Mouse (Mus musculus) stomach, postnatal 0 days (tissue): ENCODE measurements around the gene Kctd2. TPM values are rescaled to one million over a fixed set of nuclear protein-coding genes. Genes with fewer than 3 reads are reported as not detected.

Source experiments
- ATAC-seq: fragments of 200-750 bp; cut with Nextera tagmentation; 2 replicates; pipeline ENCODE4 v1.8.0; 2017; ENCODE audit not compliant: low FRiP score, low TSS enrichment
- DNase-seq: peaks from one replicate; pipeline ENCODE4 v3.0.0-alpha.2; 2016; ENCODE audit warnings: low spot score
- H3K27ac ChIP-seq: fragments of 300-500 bp; sonication (generic); replicated peaks from 2 replicates; pipeline ENCODE4 v1.5.1; 2014; ENCODE audit warnings: mild to moderate bottlenecking, control low read depth
- H3K27me3 ChIP-seq: fragments of 300-500 bp; sonication (generic); 2 replicates; pipeline ENCODE4 v1.6.1; 2014; ENCODE audit warnings: low read length; ENCODE audit not compliant: control insufficient read depth, insufficient read depth
- H3K36me3 ChIP-seq: fragments of 300-500 bp; sonication (generic); 2 replicates; pipeline ENCODE4 v1.6.1; 2014; ENCODE audit warnings: low read length, mixed read lengths; ENCODE audit not compliant: control insufficient read depth, insufficient read depth
- H3K4me1 ChIP-seq: fragments of 300-500 bp; sonication (generic); replicated peaks from 2 replicates; pipeline ENCODE4 v1.6.1; 2014; ENCODE audit warnings: antibody characterized with exemption; ENCODE audit not compliant: control insufficient read depth, insufficient read depth
- H3K4me2 ChIP-seq: fragments of 300-500 bp; sonication (generic); replicated peaks from 2 replicates; pipeline ENCODE4 v1.6.1; 2014; ENCODE audit warnings: low read depth, mild to moderate bottlenecking, control low read depth, moderate library complexity
- H3K4me3 ChIP-seq: fragments of 300-500 bp; sonication (generic); 2 replicates; pipeline ENCODE4 v1.5.1; 2014; ENCODE audit warnings: low read depth, low read length, control low read depth
- H3K9ac ChIP-seq: fragments of 300-500 bp; sonication (generic); 2 replicates; pipeline ENCODE4 v1.6.1; 2014; ENCODE audit warnings: mild to moderate bottlenecking, low read length, control low read depth, mixed read lengths
- H3K9me3 ChIP-seq: fragments of 300-500 bp; sonication (generic); 2 replicates; pipeline ENCODE4 v1.6.1; 2016; ENCODE audit warnings: low read length; ENCODE audit not compliant: control insufficient read depth
- CTCF ChIP-seq: IDR thresholded peaks from 2 replicates; pipeline ENCODE4 v1.5.1; 2016; ENCODE audit warnings: antibody characterized with exemption, low read depth, mild to moderate bottlenecking, moderate library complexity
- EP300 ChIP-seq: optimal IDR thresholded peaks from 2 replicates; pipeline ENCODE3; 2016; ENCODE audit warnings: antibody characterized with exemption
- WGBS: fragments of 180-500 bp; shearing (Covaris S2); extraction: QIAGEN DNeasy Blood & Tissue Kit; methylation state at CpG from one replicate; pipeline ENCODE4 v1.1.7; 2014; 5-methylcytosine and 5-hydroxymethylcytosine counted together
- polyA plus RNA-seq: library from polyadenylated mRNA; unstranded; fragments of >200 nt; fragmentation: Nextera tagmentation; extraction: Ambion mirVana; gene quantifications from 2 replicates; pipeline ENCODE4 v1.2.1, GENCODE M21; 2015

Kctd2 gene
- polyA plus RNA-seq, 1 experiment from 2014 or later: 11.6 TPM

- 0 out of 2 replicates have a peak, but pooled peaks cover 2% of the 10 kb centered on the region for H3K36me3 ChIP-seq
- no peaks in the 10 kb centered on the region for H3K27me3 ChIP-seq
- H3K4me1 ChIP-seq: no peaks in the 10 kb centered on the region
- 91% methylated on average over 7 of the region's 7 CpGs for WGBS
- no peak overlapping the region for H3K4me2 ChIP-seq
- TF ChIP-seq CTCF: no peak
- TF ChIP-seq EP300: no peak
- H3K27ac ChIP-seq: no peak overlapping the region
- no peak overlapping the region for H3K4me3 ChIP-seq
- DNase-seq: no peak
- H3K9me3 ChIP-seq: no peaks in the 10 kb centered on the region
- no peak overlapping the region for H3K9ac ChIP-seq
- ATAC-seq: no peak
Observed at GRCm38 (mm10) chr11:115391358-115391757, 28.6 kb upstream of the Kctd2 start.

DNA sequence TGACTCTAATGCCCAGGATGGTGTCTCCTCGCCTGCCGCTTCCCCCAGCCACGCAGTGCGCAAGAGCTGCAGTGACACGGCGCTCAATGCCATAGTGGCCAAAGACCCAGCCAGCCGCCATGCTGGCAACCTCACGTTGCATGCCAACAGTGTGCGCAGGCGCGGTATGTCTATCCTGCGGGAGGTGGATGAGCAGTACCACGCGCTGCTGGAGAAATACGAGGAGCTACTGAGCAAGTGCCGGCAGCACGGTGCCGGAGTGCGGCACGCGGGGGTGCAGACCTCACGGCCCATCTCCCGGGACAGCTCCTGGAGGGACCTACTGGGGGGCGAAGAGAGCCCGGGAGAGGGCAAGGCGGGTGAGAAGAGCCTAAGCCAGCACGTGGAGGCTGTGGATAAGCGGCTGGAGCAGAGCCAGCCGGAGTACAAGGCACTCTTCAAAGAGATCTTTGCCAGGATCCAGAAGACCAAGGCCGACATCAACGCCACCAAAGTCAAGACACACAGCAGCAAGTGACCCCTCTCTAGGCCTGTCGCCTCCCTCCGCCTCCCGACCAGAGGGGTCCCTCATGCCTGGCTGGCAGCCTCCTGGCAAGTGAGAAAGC is 26.1 kb upstream of the Kctd2 start:
- Histone ChIP-seq H3K4me2 (no peak overlapping the region), H3K4me1 (no peaks in the 10 kb centered on the region), H3K9me3 (no peaks in the 10 kb centered on the region), H3K36me3 (0 out of 2 replicates have a peak, but pooled peaks cover 2% of the 10 kb centered on the region), H3K4me3 (no peak overlapping the region), H3K27me3 (no peaks in the 10 kb centered on the region), H3K9ac (no peak overlapping the region), H3K27ac (no peak overlapping the region)
- TF ChIP-seq EP300: no peak
- no peak for TF ChIP-seq CTCF
- ATAC-seq: 0 out of 2 replicates have a peak, but pooled peaks have one; percentile 27
- DNase-seq: no peak
- WGBS: 75% methylated on average over 34 of the region's 34 CpGs

GRCm38 (mm10) chr11:115398085-115398484 is 21.8 kb upstream of the Kctd2 start:
- DNase-seq (no peak), ATAC-seq (peak; percentile 50; the same call in 1 of the 2 replicates)
- Histone ChIP-seq H3K4me2 (no peak overlapping the region), H3K36me3 (0 out of 2 replicates have a peak, but pooled peaks cover 2% of the 10 kb centered on the region), H3K27ac (no peak overlapping the region), H3K9ac (no peak overlapping the region), H3K4me3 (no peak overlapping the region), H3K27me3 (no peaks in the 10 kb centered on the region), H3K9me3 (no peaks in the 10 kb centered on the region), H3K4me1 (no peaks in the 10 kb centered on the region)
- 52% methylated on average over 7 of the region's 7 CpGs for WGBS
- TF ChIP-seq EP300: no peak
- no peak for TF ChIP-seq CTCF

DNA sequence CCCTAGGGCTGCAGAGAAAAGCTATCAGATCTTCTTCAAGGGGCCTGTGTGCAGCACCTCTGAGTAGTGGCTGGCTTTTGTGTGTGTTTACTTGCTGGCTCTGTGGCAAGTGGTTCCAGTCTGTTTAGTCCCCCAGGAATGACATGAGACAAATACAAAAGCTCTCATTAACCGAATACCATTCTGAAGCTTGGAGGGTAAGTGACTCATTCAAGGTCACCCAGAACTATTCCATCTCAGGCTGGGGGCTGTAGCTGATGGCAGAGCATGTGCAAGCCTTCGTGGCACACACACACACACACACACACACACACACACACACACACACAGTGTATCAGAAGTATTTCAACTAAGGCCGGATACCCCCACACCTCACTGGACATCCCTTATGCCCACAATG is 19.8 kb upstream of the Kctd2 start:
- H3K4me1 ChIP-seq: 0 out of 2 replicates have a peak, but pooled peaks cover 3% of the 10 kb centered on the region
- WGBS: 74% methylated on average over 3 of the region's 3 CpGs
- no peaks in the 10 kb centered on the region for H3K9me3 ChIP-seq
- no peaks in the 10 kb centered on the region for H3K36me3 ChIP-seq
- H3K27me3 ChIP-seq: no peaks in the 10 kb centered on the region
- H3K4me3 ChIP-seq: no peak overlapping the region
- TF ChIP-seq CTCF: no peak
- no peak for TF ChIP-seq EP300
- no peak overlapping the region for H3K27ac ChIP-seq
- DNase-seq: no peak
- ATAC-seq: no peak
- H3K4me2 ChIP-seq: no peak overlapping the region
- H3K9ac ChIP-seq: no peak overlapping the region

GRCm38 (mm10) chr11:115400630-115401391 is 19.1 kb upstream of the Kctd2 start:
- WGBS: 40% methylated on average over 11 of the region's 11 CpGs
- TF ChIP-seq CTCF: no peak
- no peak for TF ChIP-seq EP300
- H3K27me3 ChIP-seq: no peaks in the 10 kb centered on the region
- H3K9ac ChIP-seq: no peak overlapping the region
- no peak overlapping the region for H3K4me3 ChIP-seq
- DNase-seq: no peak
- H3K4me2 ChIP-seq: no peak overlapping the region
- no peak for ATAC-seq
- H3K27ac ChIP-seq: no peak overlapping the region
- no peaks in the 10 kb centered on the region for H3K36me3 ChIP-seq
- no peaks in the 10 kb centered on the region for H3K9me3 ChIP-seq
- 0 out of 2 replicates have a peak, but pooled peaks cover 3% of the 10 kb centered on the region for H3K4me1 ChIP-seq
